Mouse (Mus musculus) bone marrow, adult 2 months (tissue): Measurements from ENCODE around the gene Azin2.

ENCODE experiments used
- CTCF ChIP-seq: fragments of 200-500 bp; IDR thresholded peaks from 2 replicates; pipeline ENCODE4 v1.5.1; 2011; ENCODE audit warnings: low read length, control low read depth; ENCODE audit not compliant: control insufficient read depth, insufficient read depth
- POLR2A ChIP-seq: fragments of 200-500 bp; IDR thresholded peaks from 2 replicates; pipeline ENCODE4 v1.6.1; 2011; ENCODE audit warnings: low read depth, mild to moderate bottlenecking, control low read depth, low read length, borderline replicate concordance; ENCODE audit not compliant: control insufficient read depth

DNA sequence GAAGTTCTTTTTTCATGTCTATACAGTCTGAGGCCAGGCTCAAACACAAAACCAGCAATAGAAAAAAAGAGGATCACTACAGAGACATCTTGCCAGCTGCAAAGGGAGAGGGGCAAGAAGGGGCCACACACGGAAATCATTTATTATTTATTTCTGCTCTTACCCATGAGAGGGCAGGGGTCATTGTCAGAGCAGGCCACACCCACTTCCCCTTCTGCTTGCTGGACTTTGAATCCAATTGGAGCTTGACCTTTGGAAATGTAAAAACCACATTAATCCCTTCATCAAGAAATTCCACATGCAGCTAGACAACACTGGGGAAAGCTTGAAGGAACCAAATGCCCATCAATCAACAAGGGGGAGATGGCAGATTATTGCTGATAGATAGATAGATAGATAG, 16.4 kb upstream of the Azin2 start:
- TF ChIP-seq POLR2A (no peak), CTCF (no peak)
